Mouse (Mus musculus) E14TG2a.4 (cell line): ENCODE measurements around the gene Mettl15.

Experiments
- CTCF ChIP-seq: conservative IDR thresholded peaks from 2 replicates; pipeline ENCODE4 v1.5.1; 2014; ENCODE audit warnings: low read length
- NANOG ChIP-seq: IDR thresholded peaks from 2 replicates; pipeline ENCODE4 v1.6.1; 2014; ENCODE audit warnings: borderline replicate concordance, low read length, mixed read lengths

GRCm38 (mm10) chr2:109311369-109311768 is 30.8 kb upstream of the Mettl15 start:
- TF ChIP-seq CTCF (no peak), NANOG (peak; percentile 96)
